Mouse (Mus musculus) layer of hippocampus, adult 9-11 months (tissue): Measurements from ENCODE around the gene Zfp386.

Experiments used
- DNase-seq: peaks from one replicate; pipeline ENCODE4 v3.0.0; 2022

Gene Zfp386

GRCm38 (mm10) chr12:116094765-116095555, 47.4 kb downstream of the Zfp386 start:
- no peak for DNase-seq

GRCm38 (mm10) chr12:116096361-116096904, 48.9 kb downstream of the Zfp386 start:
- DNase-seq: peak; percentile 4

GRCm38 (mm10) chr12:116097166-116097565, 49.6 kb downstream of the Zfp386 start:
- no peak for DNase-seq

GRCm38 (mm10) chr12:116101945-116102344, 54.4 kb downstream of the Zfp386 start:
- DNase-seq: no peak

- no peak for DNase-seq
Observed at GRCm38 (mm10) chr12:116109451-116110353, 62.2 kb downstream of the Zfp386 start.

GRCm38 (mm10) chr12:116111007-116111694, 63.6 kb downstream of the Zfp386 start:
- no peak for DNase-seq
